In genomic region chr8:104640241-104640640, GRCm38 (mm10) we compare ENCODE assay signal across 8 mouse cellular contexts. TPM values are rescaled to one million over a fixed set of nuclear protein-coding genes. Genes with fewer than 3 reads are reported as not detected.
DNase-seq lines count a peak whose midpoint lies in the region; ATAC-seq lines count a peak whose summit lies in the region.

No protein-coding gene starts in this region.

- peak overlapping the region; percentile 81 for H3K4me2 ChIP-seq in lung, embryonic 15.5 days
- peak overlapping the region; percentile 64 for H3K4me2 ChIP-seq in forebrain, embryonic 11.5 days (ENCODE audit: low read depth, low read length, severe bottlenecking)
- peak overlapping the region; percentile 93 for H3K4me2 ChIP-seq in limb, embryonic 12.5 days
- peak overlapping the region; percentile 90 for H3K4me2 ChIP-seq in stomach, embryonic 14.5 days (replicated peaks; ENCODE audit: low read depth, low read length)

- intact Hi-C loops in left cerebral cortex, postnatal 14 days (cut with DNase I) = loop anchor here (5.0 kb wide), 2 partner anchors 38 to 647 kb away; partner anchors contain the start of gene 4931428F04Rik

- H3K9me3 ChIP-seq in lung, embryonic 15.5 days = no peaks in the 10 kb centered on the region
- H3K9me3 ChIP-seq in forebrain, embryonic 11.5 days (ENCODE audit: control insufficient read depth, low read length) = no peaks in the 10 kb centered on the region
- no peaks in the 10 kb centered on the region for H3K9me3 ChIP-seq in limb, embryonic 12.5 days
- H3K9me3 ChIP-seq in stomach, embryonic 14.5 days (ENCODE audit: control insufficient read depth, low read depth, low read length) = no peaks in the 10 kb centered on the region

- peaks cover 15% of the 10 kb centered on the region for H3K4me1 ChIP-seq in lung, embryonic 15.5 days
- peaks cover 12% of the 10 kb centered on the region; the same call in 1 of the 2 replicates for H3K4me1 ChIP-seq in forebrain, embryonic 11.5 days (replicated peaks; ENCODE audit: control insufficient read depth, insufficient read depth, low read length)
- H3K4me1 ChIP-seq in limb, embryonic 12.5 days (replicated peaks) = peaks cover 18% of the 10 kb centered on the region
- H3K4me1 ChIP-seq in stomach, embryonic 14.5 days (ENCODE audit: control insufficient read depth, insufficient read depth, low read length) = peaks cover 13% of the 10 kb centered on the region

- no peaks in the 10 kb centered on the region for H3K27me3 ChIP-seq in lung, embryonic 15.5 days
- no peaks in the 10 kb centered on the region for H3K27me3 ChIP-seq in forebrain, embryonic 11.5 days (ENCODE audit: control insufficient read depth, insufficient read depth, low read length)
- H3K27me3 ChIP-seq in limb, embryonic 12.5 days = no peaks in the 10 kb centered on the region
- H3K27me3 ChIP-seq in stomach, embryonic 14.5 days (ENCODE audit: control insufficient read depth, insufficient read depth, low read length) = no peaks in the 10 kb centered on the region

- 86% methylated on average over 7 of the region's 7 CpGs for WGBS in lung, embryonic 15.5 days
- WGBS in forebrain, embryonic 11.5 days = 87% methylated on average over 7 of the region's 7 CpGs
- 87% methylated on average over 7 of the region's 7 CpGs for WGBS in limb, embryonic 12.5 days
- WGBS in stomach, embryonic 14.5 days = 81% methylated on average over 7 of the region's 7 CpGs

- H3K36me3 ChIP-seq in lung, embryonic 15.5 days = peaks cover 25% of the 10 kb centered on the region
- no peaks in the 10 kb centered on the region; the same call in 1 of the 2 replicates for H3K36me3 ChIP-seq in forebrain, embryonic 11.5 days (ENCODE audit: control insufficient read depth, insufficient read depth, low read length)
- peaks cover 32% of the 10 kb centered on the region for H3K36me3 ChIP-seq in limb, embryonic 12.5 days
- peaks cover 18% of the 10 kb centered on the region for H3K36me3 ChIP-seq in stomach, embryonic 14.5 days (ENCODE audit: control insufficient read depth, insufficient read depth, low read length)

- no peak overlapping the region for H3K27ac ChIP-seq in lung, embryonic 15.5 days
- H3K27ac ChIP-seq in forebrain, embryonic 11.5 days (ENCODE audit: low read depth, low read length) = no peak overlapping the region
- no peak overlapping the region for H3K27ac ChIP-seq in limb, embryonic 12.5 days
- H3K27ac ChIP-seq in stomach, embryonic 14.5 days (ENCODE audit: low read length) = no peak overlapping the region

- no peak for DNase-seq in lung, postnatal 36 days
- DNase-seq in forebrain, embryonic 11.5 days (ENCODE audit: low spot score) = no peak
- no peak for DNase-seq in embryo, embryonic 10.5 days (ENCODE audit: low spot score)
- no peak for DNase-seq in c-Kit-positive CD71-positive TER-119-positive erythroid progenitor cells, embryonic 14.5 days (ENCODE audit: low spot score)
- DNase-seq in left cerebral cortex, postnatal 14 days (ENCODE audit: low spot score in 2 of 2) = no peak

- H3K9ac ChIP-seq in lung, embryonic 15.5 days = no peak overlapping the region
- peak overlapping the region; percentile 80 for H3K9ac ChIP-seq in forebrain, embryonic 11.5 days (ENCODE audit: low read length)
- peak overlapping the region; percentile 78; the same call in 1 of the 2 replicates for H3K9ac ChIP-seq in limb, embryonic 12.5 days (replicated peaks)
- H3K9ac ChIP-seq in stomach, embryonic 14.5 days (replicated peaks; ENCODE audit: low read depth, low read length) = peak overlapping the region; percentile 74

- ATAC-seq in lung, embryonic 15.5 days (ENCODE audit: borderline replicate concordance, extremely low read depth, low FRiP score, low TSS enrichment) = no peak
- ATAC-seq in forebrain, embryonic 11.5 days (replicated peaks; ENCODE audit: low FRiP score) = no peak
- no peak for ATAC-seq in limb, embryonic 12.5 days (ENCODE audit: insufficient number of reproducible peaks, insufficient read depth, low FRiP score, low TSS enrichment, low read depth)
- ATAC-seq in stomach, embryonic 14.5 days (ENCODE audit: insufficient number of reproducible peaks, insufficient read depth, low FRiP score, low read depth) = no peak

- peak overlapping the region; percentile 97 for H3K4me3 ChIP-seq in lung, embryonic 15.5 days
- H3K4me3 ChIP-seq in forebrain, embryonic 11.5 days (ENCODE audit: low read depth, low read length) = peak overlapping the region; percentile 87; the same call in 1 of the 2 replicates
- peak overlapping the region; percentile 82 for H3K4me3 ChIP-seq in limb, embryonic 12.5 days (replicated peaks)
- peak overlapping the region; percentile 70 for H3K4me3 ChIP-seq in stomach, embryonic 14.5 days (ENCODE audit: low read depth, low read length)

RNA-seq across cellular contexts. Expression of gene Ciao2b, which starts 1.5 kb away (rescaled TPM):
- polyA plus RNA-seq in lung, embryonic 15.5 days (2015; fragmentation: Nextera tagmentation; extraction: Ambion mirVana) = 102 and 107 TPM in 2 replicates
- 89.2 and 90.0 TPM in 2 replicates for polyA plus RNA-seq in forebrain, embryonic 11.5 days (2014; fragmentation: Nextera tagmentation; extraction: Ambion mirVana)
- 88.6 and 90.2 TPM in 2 replicates for polyA plus RNA-seq in limb, embryonic 12.5 days (2016; fragmentation: Nextera tagmentation; extraction: Ambion mirVana)
- 89.7 and 94.1 TPM in 2 replicates for polyA plus RNA-seq in stomach, embryonic 14.5 days (2014; fragmentation: Nextera tagmentation; extraction: Ambion mirVana)
- 10 to 100 TPM; 30.7 to 32.1 TPM for total RNA-seq in left cerebral cortex, postnatal 14 days (2021)

RNA-seq across cellular contexts. Expression of gene Rrad, which starts 9.1 kb away (rescaled TPM):
- 20.1 and 24.8 TPM in 2 replicates for polyA plus RNA-seq in lung, embryonic 15.5 days (2015; fragmentation: Nextera tagmentation; extraction: Ambion mirVana)
- polyA plus RNA-seq in forebrain, embryonic 11.5 days (2014; fragmentation: Nextera tagmentation; extraction: Ambion mirVana) = 0.90 and 1.3 TPM in 2 replicates
- polyA plus RNA-seq in limb, embryonic 12.5 days (2016; fragmentation: Nextera tagmentation; extraction: Ambion mirVana) = 10.4 and 11.2 TPM in 2 replicates
- polyA plus RNA-seq in stomach, embryonic 14.5 days (2014; fragmentation: Nextera tagmentation; extraction: Ambion mirVana) = 7.9 and 8.2 TPM in 2 replicates
- 1 to 10 TPM; 4.8 to 5.1 TPM for total RNA-seq in left cerebral cortex, postnatal 14 days (2021)

RNA-seq across cellular contexts. Expression of gene Cdh16, which starts 16.0 kb away (rescaled TPM):
- polyA plus RNA-seq in lung, embryonic 15.5 days (2015; fragmentation: Nextera tagmentation; extraction: Ambion mirVana) = 53.5 TPM in 2 replicates
- not detected in 2 replicates for polyA plus RNA-seq in forebrain, embryonic 11.5 days (2014; fragmentation: Nextera tagmentation; extraction: Ambion mirVana)
- polyA plus RNA-seq in limb, embryonic 12.5 days (2016; fragmentation: Nextera tagmentation; extraction: Ambion mirVana) = not detected in 2 replicates
- 4.9 and 6.0 TPM in 2 replicates for polyA plus RNA-seq in stomach, embryonic 14.5 days (2014; fragmentation: Nextera tagmentation; extraction: Ambion mirVana)
- total RNA-seq in left cerebral cortex, postnatal 14 days (2021) = not detected

RNA-seq across cellular contexts. Expression of gene Pdp2, which starts 49.0 kb away (rescaled TPM):
- polyA plus RNA-seq in lung, embryonic 15.5 days (2015; fragmentation: Nextera tagmentation; extraction: Ambion mirVana) = 8.8 and 9.2 TPM in 2 replicates
- polyA plus RNA-seq in forebrain, embryonic 11.5 days (2014; fragmentation: Nextera tagmentation; extraction: Ambion mirVana) = 16.5 and 18.7 TPM in 2 replicates
- 13.3 and 14.7 TPM in 2 replicates for polyA plus RNA-seq in limb, embryonic 12.5 days (2016; fragmentation: Nextera tagmentation; extraction: Ambion mirVana)
- 13.7 and 14.3 TPM in 2 replicates for polyA plus RNA-seq in stomach, embryonic 14.5 days (2014; fragmentation: Nextera tagmentation; extraction: Ambion mirVana)
- 1 to 10 TPM; 8.8 to 9.0 TPM for total RNA-seq in left cerebral cortex, postnatal 14 days (2021)
